Mouse (Mus musculus) heart, embryonic 16.5 days (tissue): ENCODE data around the gene Vps13d. TPM values are rescaled to one million over a fixed set of nuclear protein-coding genes. Genes with fewer than 3 reads are reported as not detected.
A peak's percentile ranks its signal among the peaks of the same experiment; 100 is the strongest.

Experiments used
- ATAC-seq: fragments of 200-750 bp; cut with Nextera tagmentation; replicated peaks from 2 replicates; pipeline ENCODE4 v1.8.0; 2017; ENCODE audit warnings: moderate number of reproducible peaks; ENCODE audit not compliant: insufficient read depth, low FRiP score; ENCODE audit errors: extremely low read depth
- H3K27ac ChIP-seq: fragments of 300-500 bp; sonication (generic); 2 replicates; pipeline ENCODE4 v1.5.1; 2014; ENCODE audit warnings: mild to moderate bottlenecking, low read length, control low read depth, moderate library complexity
- H3K27me3 ChIP-seq: fragments of 300-500 bp; sonication (generic); 2 replicates; pipeline ENCODE4 v1.6.1; 2014; ENCODE audit warnings: low read length, mixed read lengths; ENCODE audit not compliant: control insufficient read depth, insufficient read depth
- H3K36me3 ChIP-seq: fragments of 300-500 bp; sonication (generic); 2 replicates; pipeline ENCODE4 v1.6.1; 2014; ENCODE audit not compliant: control insufficient read depth, insufficient read depth
- H3K4me1 ChIP-seq: fragments of 300-500 bp; sonication (generic); 2 replicates; pipeline ENCODE4 v1.6.1; 2014; ENCODE audit warnings: low read length, mixed read lengths; ENCODE audit not compliant: control insufficient read depth, insufficient read depth
- H3K4me2 ChIP-seq: fragments of 300-500 bp; sonication (generic); 2 replicates; pipeline ENCODE4 v1.6.1; 2014; ENCODE audit warnings: low read depth, mild to moderate bottlenecking, control low read depth, low read length
- H3K4me3 ChIP-seq: fragments of 300-500 bp; sonication (generic); 2 replicates; pipeline ENCODE4 v1.5.1; 2014; ENCODE audit warnings: mild to moderate bottlenecking, control low read depth, low read length
- H3K9ac ChIP-seq: fragments of 300-500 bp; sonication (generic); 2 replicates; pipeline ENCODE4 v1.6.1; 2014; ENCODE audit warnings: low read length, control low read depth
- H3K9me3 ChIP-seq: fragments of 300-500 bp; sonication (generic); replicated peaks from 2 replicates; pipeline ENCODE4 v1.6.1; 2016; ENCODE audit warnings: low read length; ENCODE audit not compliant: control insufficient read depth
- WGBS: fragments of 180-500 bp; shearing (Covaris S2); extraction: QIAGEN DNeasy Blood & Tissue Kit; methylation state at CpG from one replicate; pipeline ENCODE4 v1.1.7; 2014; 5-methylcytosine and 5-hydroxymethylcytosine counted together
- polyA plus RNA-seq: library from polyadenylated mRNA; unstranded; fragments of >200 nt; fragmentation: Nextera tagmentation; extraction: Ambion mirVana; gene quantifications from 2 replicates; pipeline ENCODE4 v1.2.1, GENCODE M21; 2015

Vps13d gene
- polyA plus RNA-seq, 1 experiment from 2014 or later, result 9.0 TPM

DNA sequence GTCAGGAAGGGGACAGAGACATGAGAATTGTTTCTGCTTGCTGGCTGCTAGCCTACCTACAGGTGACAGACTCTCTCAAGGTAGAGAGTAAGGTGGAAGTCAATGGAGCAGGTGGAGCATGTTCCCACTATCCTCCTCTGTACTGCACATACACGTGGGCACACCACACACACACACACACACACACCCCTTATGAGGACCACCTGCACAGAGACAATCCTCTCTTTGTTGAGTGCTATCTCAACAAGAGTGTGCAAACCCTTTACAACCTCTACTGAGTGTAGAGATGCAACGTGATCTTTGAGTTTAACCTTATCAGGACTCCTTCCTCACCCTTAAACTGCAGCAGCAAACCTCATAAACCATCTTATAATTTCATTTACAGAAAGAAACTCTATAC, 8.5 kb upstream of the Vps13d start:
- Histone ChIP-seq H3K4me2 (no peak overlapping the region), H3K9me3 (no peaks in the 10 kb centered on the region), H3K4me1 (peaks cover 13% of the 10 kb centered on the region), H3K9ac (no peak overlapping the region), H3K27me3 (no peaks in the 10 kb centered on the region), H3K27ac (no peak overlapping the region), H3K4me3 (no peak overlapping the region), H3K36me3 (no peaks in the 10 kb centered on the region)
- no peak for ATAC-seq
- 52% methylated on average over 2 of the region's 2 CpGs for WGBS

DNA sequence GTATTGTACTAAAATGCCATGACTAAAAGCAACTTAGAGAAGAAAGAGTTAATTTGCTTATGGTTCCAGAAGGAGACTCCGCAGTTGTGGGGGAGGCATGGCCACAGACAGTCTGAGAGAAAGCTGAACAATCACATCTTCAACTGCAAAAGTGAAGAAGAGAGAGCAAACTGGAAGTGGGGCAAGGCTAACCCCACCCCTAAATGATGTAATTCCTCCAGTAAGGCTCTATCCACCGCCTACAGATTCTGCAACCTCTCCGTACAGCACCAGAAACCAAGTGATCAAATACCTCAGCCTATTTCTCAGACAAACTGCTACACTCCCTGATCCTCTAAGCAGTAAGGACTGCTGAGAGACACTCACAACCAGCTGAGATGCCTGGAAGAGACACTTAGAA, 6.6 kb upstream of the Vps13d start:
- H3K4me3 ChIP-seq, result no peak overlapping the region
- 46% methylated on average over 3 of the region's 3 CpGs for WGBS
- no peak overlapping the region for H3K4me2 ChIP-seq
- no peaks in the 10 kb centered on the region for H3K36me3 ChIP-seq
- H3K9me3 ChIP-seq, result no peaks in the 10 kb centered on the region
- no peak overlapping the region for H3K27ac ChIP-seq
- H3K4me1 ChIP-seq, result peaks cover 13% of the 10 kb centered on the region
- no peaks in the 10 kb centered on the region for H3K27me3 ChIP-seq
- no peak overlapping the region for H3K9ac ChIP-seq
- no peak for ATAC-seq

DNA sequence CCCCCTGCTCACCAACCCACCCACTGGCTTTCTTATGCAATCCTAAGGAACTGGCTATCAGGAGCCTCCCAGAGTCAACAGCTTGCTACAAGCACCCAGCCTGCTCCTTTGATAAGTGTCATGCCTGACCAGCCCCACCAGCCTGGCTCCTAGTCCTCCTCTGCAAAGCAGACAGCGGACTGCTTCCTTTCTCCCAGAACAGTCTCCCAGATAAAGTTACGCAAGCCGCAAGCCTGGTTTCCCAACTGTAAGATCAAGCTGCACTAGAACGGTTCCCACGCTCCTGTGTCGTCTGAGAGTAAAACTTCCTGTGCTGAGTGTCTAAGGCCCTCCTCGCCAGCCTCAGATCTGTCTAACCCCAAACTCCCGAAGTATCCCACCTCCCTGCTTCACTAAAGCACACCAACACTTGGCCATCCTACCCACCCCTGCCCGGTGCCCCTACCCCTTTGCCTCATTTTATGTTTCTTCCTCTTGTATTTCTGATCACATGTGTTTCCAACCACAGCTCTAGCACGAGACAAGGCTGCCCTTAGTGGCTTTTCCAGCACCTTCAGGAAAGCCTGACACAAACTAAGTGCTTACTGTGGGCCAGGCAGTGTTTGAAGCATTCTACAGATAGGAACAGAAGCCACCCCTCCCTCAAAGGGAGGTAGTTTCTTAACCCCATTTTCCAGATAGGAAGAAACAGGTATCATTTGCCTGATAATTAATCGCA, 5.3 kb upstream of the Vps13d start:
- H3K9ac ChIP-seq, result no peak overlapping the region
- 15% methylated on average over 11 of the region's 11 CpGs for WGBS
- H3K4me1 ChIP-seq, result peaks cover 14% of the 10 kb centered on the region
- no peaks in the 10 kb centered on the region for H3K27me3 ChIP-seq
- peak overlapping the region; percentile 29 for H3K4me2 ChIP-seq
- peak overlapping the region; percentile 66 for H3K27ac ChIP-seq
- H3K36me3 ChIP-seq, result no peaks in the 10 kb centered on the region
- no peaks in the 10 kb centered on the region for H3K9me3 ChIP-seq
- no peak overlapping the region for H3K4me3 ChIP-seq
- ATAC-seq, result peak; percentile 55

DNA sequence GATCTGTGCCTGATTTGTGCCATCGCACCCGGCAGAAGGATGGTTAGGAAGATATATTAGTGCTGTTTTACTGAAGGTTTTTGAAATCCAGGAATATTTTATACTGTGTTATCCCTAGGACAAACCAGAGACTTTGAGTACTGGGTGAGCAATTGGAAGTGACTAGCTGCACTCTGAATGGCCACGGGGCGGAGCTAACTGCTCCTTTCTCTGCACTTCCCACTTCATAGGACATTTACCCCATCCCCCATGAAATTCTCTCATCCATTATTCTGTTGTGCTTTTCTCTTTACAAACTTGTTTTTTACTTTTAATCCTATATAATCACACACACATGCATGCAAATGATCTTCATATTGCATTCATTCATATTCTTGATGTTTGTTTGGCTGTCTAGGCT, 1.8 kb upstream of the Vps13d start:
- Histone ChIP-seq H3K27me3 (no peaks in the 10 kb centered on the region), H3K9ac (no peak overlapping the region), H3K4me1 (peaks cover 29% of the 10 kb centered on the region), H3K36me3 (no peaks in the 10 kb centered on the region), H3K4me3 (no peak overlapping the region), H3K4me2 (no peak overlapping the region), H3K9me3 (no peaks in the 10 kb centered on the region), H3K27ac (no peak overlapping the region)
- WGBS, result 63% methylated on average over 4 of the region's 4 CpGs
- ATAC-seq, result no peak

DNA sequence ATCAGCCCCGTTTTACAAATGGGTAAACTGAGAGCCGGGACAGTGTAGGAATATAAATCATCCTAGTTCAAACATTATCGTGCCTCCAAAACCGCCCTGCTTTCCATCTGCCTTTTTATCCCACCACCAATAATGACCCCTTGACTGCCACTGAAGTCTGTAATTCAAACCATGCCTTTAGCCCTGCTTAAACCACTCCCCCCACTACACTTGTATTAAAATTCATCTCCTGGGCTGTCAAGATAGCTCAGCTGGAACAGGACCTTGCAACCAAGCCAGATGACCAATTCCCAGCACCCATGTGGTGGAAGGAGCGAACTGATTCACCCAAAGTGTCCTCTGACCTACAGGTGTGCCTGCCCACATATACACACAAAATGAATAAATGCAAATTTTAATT, 367 bp upstream of the Vps13d start:
- H3K9ac ChIP-seq, result no peak overlapping the region
- peak overlapping the region; percentile 38; the same call in 1 of the 2 replicates for H3K4me2 ChIP-seq
- H3K27me3 ChIP-seq, result no peaks in the 10 kb centered on the region
- 23% methylated on average over 5 of the region's 5 CpGs for WGBS
- no peak overlapping the region for H3K27ac ChIP-seq
- H3K4me3 ChIP-seq, result peak overlapping the region; percentile 77
- peaks cover 4% of the 10 kb centered on the region; the same call in 1 of the 2 replicates for H3K36me3 ChIP-seq
- no peak for ATAC-seq
- peaks cover 23% of the 10 kb centered on the region for H3K4me1 ChIP-seq
- no peaks in the 10 kb centered on the region for H3K9me3 ChIP-seq

DNA sequence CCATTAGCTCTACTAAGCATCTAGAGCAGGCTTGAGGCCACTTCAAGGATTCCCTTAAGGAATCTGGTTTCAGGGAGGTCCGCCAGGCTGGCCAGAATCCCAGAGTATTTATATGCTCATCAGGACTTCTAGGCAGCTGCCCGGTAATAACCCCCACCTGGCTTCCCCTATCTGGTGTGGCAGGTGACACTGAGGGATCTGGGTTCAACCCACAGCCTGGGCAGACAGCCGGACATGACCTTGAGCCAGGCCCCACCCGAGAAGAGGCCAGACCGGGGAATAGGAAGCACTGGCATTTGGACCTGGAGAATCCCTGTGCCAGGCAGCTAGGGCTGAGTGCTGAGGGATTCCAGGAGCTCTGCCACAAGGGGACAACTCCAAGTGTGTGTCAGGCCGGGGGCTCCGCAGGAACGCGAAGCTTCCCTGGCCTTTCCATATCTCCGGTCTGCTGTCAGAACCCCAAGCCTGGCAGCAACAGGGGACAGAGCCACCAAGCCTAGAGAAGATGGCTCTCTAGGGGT, 754 bp downstream of the Vps13d start:
- H3K27me3 ChIP-seq, result no peaks in the 10 kb centered on the region
- under 1% methylated on average over 10 of the region's 10 CpGs for WGBS

DNA sequence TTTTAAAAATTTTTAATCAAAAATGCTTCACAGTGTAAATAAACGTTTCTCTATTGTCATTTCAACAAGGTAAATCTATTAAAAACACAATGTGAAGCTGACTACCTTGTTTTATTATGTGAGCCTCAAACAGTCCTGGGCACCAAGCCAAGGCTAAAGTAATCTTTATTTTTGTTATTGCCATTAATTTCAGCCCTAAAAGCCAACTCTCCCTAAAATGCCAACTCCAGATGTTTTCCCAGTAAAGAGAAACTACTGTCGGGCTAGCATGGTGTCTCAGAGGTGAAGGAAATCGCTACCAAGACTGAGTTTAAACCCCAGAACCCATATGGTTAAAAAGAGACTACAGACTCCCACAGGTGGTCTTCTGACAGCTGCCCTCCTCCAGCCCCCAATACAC, 1.4 kb downstream of the Vps13d start:
- ATAC-seq, result no peak
- Histone ChIP-seq H3K4me3 (peak overlapping the region; percentile 77), H3K9ac (peak overlapping the region; percentile 92), H3K36me3 (peaks cover 10% of the 10 kb centered on the region), H3K4me1 (peaks cover 17% of the 10 kb centered on the region), H3K9me3 (no peaks in the 10 kb centered on the region), H3K4me2 (peak overlapping the region; percentile 80), H3K27me3 (no peaks in the 10 kb centered on the region), H3K27ac (peak overlapping the region; percentile 97)
- 34% methylated on average over 3 of the region's 3 CpGs for WGBS

More for the DNA sequence above, 754 bp downstream of the Vps13d start:
- Histone ChIP-seq H3K9me3 (no peaks in the 10 kb centered on the region), H3K4me3 (peak overlapping the region; percentile 77), H3K27ac (peak overlapping the region; percentile 97), H3K36me3 (peaks cover 5% of the 10 kb centered on the region; the same call in 1 of the 2 replicates), H3K4me2 (peak overlapping the region; percentile 80), H3K4me1 (peaks cover 17% of the 10 kb centered on the region), H3K9ac (peak overlapping the region; percentile 92)
- peak; percentile 68 for ATAC-seq

DNA sequence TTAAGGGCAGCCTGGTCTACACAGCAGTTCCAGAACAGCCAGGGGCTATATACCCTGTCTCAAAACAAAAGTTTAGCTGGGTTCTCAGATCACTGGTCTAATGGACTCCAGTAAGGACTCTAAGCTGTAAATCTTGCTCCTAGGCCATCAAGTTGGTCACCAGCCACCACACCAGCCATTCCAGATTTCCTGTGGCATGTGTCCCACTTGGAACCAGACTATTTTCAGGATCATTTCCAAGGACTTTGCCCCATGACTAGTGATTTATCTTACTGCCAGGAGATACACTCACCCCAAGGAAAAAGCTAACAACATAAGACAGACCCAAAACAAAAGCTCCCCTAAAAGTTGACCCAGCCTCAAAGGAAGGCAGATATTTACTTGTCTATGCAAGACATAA, 2.1 kb downstream of the Vps13d start:
- peak overlapping the region; percentile 80; the same call in 1 of the 2 replicates for H3K4me2 ChIP-seq
- no peak overlapping the region for H3K27ac ChIP-seq
- no peak overlapping the region for H3K9ac ChIP-seq
- H3K36me3 ChIP-seq, result peaks cover 11% of the 10 kb centered on the region
- ATAC-seq, result no peak
- H3K27me3 ChIP-seq, result no peaks in the 10 kb centered on the region
- H3K4me1 ChIP-seq, result peaks cover 17% of the 10 kb centered on the region
- no peak overlapping the region for H3K4me3 ChIP-seq
- no peaks in the 10 kb centered on the region for H3K9me3 ChIP-seq

DNA sequence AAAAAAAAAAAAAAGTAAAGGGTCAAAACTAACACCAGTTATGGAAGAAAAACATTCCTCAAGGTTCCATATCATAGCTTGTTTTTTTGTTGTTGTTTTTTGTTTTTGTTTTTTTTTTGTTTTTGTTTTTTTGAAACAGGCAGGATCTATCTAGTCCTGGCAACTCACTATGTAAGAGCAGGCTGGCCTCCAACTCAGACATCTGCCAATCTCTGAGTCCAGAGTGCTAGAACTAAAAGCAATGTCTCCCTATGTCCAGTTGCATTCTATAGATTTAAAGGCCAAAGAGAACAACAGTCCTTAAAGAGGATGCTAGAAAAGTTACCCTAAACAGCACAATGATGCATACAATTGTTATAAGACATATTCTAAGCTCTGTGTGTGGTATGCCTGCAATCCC, 6.2 kb downstream of the Vps13d start:
- no peak overlapping the region for H3K4me2 ChIP-seq
- no peak overlapping the region for H3K9ac ChIP-seq
- no peak overlapping the region for H3K27ac ChIP-seq
- H3K36me3 ChIP-seq, result peaks cover 38% of the 10 kb centered on the region
- ATAC-seq, result no peak
- no peaks in the 10 kb centered on the region for H3K9me3 ChIP-seq
- H3K4me3 ChIP-seq, result no peak overlapping the region
- H3K4me1 ChIP-seq, result peaks cover 13% of the 10 kb centered on the region
- H3K27me3 ChIP-seq, result no peaks in the 10 kb centered on the region
